Mouse (Mus musculus) embryonic facial prominence, embryonic 15.5 days (tissue): ENCODE data around the gene Tcea2. TPM values are rescaled to one million over a fixed set of nuclear protein-coding genes. Genes with fewer than 3 reads are reported as not detected.

Experiments used
- ATAC-seq: fragments of 200-750 bp; cut with Nextera tagmentation; 2 replicates; pipeline ENCODE4 v1.8.0; 2017; ENCODE audit warnings: low read depth, moderate TSS enrichment; ENCODE audit not compliant: insufficient number of reproducible peaks, low FRiP score, low TSS enrichment
- H3K27ac ChIP-seq: fragments of 300-500 bp; sonication (generic); replicated peaks from 2 replicates; pipeline ENCODE4 v1.5.1; 2015; ENCODE audit warnings: mild to moderate bottlenecking, inconsistent platforms
- H3K27me3 ChIP-seq: fragments of 300-500 bp; sonication (generic); 2 replicates; pipeline ENCODE4 v1.6.1; 2015; ENCODE audit warnings: inconsistent platforms
- H3K36me3 ChIP-seq: fragments of 300-500 bp; sonication (generic); 2 replicates; pipeline ENCODE4 v1.6.1; 2015; ENCODE audit warnings: mild to moderate bottlenecking, inconsistent platforms
- H3K4me1 ChIP-seq: fragments of 300-500 bp; sonication (generic); 2 replicates; pipeline ENCODE4 v1.6.1; 2015; ENCODE audit warnings: inconsistent platforms
- H3K4me2 ChIP-seq: fragments of 300-500 bp; sonication (generic); replicated peaks from 2 replicates; pipeline ENCODE4 v1.6.1; 2015; ENCODE audit warnings: mild to moderate bottlenecking, inconsistent platforms
- H3K4me3 ChIP-seq: fragments of 300-500 bp; sonication (generic); replicated peaks from 2 replicates; pipeline ENCODE4 v1.5.1; 2015; ENCODE audit warnings: mild to moderate bottlenecking, inconsistent platforms
- H3K9ac ChIP-seq: fragments of 300-500 bp; sonication (generic); 2 replicates; pipeline ENCODE4 v1.6.1; 2015; ENCODE audit warnings: inconsistent platforms
- H3K9me3 ChIP-seq: fragments of 300-500 bp; sonication (generic); replicated peaks from 2 replicates; pipeline ENCODE4 v1.6.1; 2016; ENCODE audit warnings: inconsistent platforms
- WGBS: fragments of 180-500 bp; shearing (Covaris S2); methylation state at CpG from one replicate; pipeline ENCODE4 v1.1.7; 2015; 5-methylcytosine and 5-hydroxymethylcytosine counted together
- polyA plus RNA-seq: library from polyadenylated mRNA; unstranded; fragments of >200 nt; fragmentation: Nextera tagmentation; extraction: Ambion mirVana; gene quantifications from 2 replicates; pipeline ENCODE4 v1.2.1, GENCODE M21; 2015

Tcea2 gene
- polyA plus RNA-seq, 1 experiment from 2014 or later: 24.0 TPM

DNA sequence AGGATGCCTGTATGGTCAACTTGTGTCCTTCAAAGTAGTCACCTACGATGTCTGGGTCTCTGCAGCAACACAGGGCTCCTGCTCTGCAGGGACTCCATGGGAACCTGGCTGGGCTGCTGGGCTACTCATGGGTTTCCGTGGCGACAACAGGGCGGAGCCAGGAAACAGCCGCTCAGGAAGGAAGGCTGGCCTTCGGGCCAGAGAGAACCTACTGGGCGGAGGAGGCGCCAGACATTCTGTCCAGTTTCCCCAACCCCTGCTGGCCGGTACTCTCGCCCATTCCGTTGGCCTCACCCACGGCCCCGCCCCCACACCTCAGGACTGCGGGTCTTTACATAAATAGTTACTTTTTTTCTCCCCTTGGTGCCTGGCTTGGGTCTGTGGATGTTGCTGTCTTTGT is 4.7 kb upstream of the Tcea2 start:
- Histone ChIP-seq H3K27me3 (peaks cover 31% of the 10 kb centered on the region), H3K27ac (no peak overlapping the region), H3K4me1 (peaks cover 59% of the 10 kb centered on the region), H3K9ac (no peak overlapping the region), H3K9me3 (no peaks in the 10 kb centered on the region), H3K36me3 (no peaks in the 10 kb centered on the region), H3K4me2 (peak overlapping the region; percentile 28), H3K4me3 (no peak overlapping the region)
- WGBS: 15% methylated on average over 14 of the region's 14 CpGs
- no peak for ATAC-seq

DNA sequence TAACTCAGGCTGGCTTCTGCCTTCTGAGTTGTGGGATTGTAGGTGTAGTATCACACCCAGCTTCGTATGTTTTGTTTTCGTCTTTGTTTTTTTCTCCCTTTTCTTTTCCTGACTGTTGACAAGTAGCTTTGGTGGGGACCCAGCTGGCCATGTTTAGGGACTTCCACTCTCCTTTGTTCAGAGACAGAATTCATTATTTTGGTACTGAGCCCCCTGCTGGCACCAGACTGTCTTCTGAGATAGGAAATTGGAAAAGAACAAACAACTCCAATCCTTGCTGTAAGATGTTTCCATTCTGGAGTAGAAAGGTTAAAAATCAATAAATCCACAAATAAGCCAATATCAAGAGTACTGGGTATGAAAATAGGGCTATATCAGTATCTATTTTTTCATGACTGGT is 3.7 kb upstream of the Tcea2 start:
- ATAC-seq: no peak
- Histone ChIP-seq H3K4me1 (peaks cover 59% of the 10 kb centered on the region), H3K27ac (peak overlapping the region; percentile 13; the same call in 1 of the 2 replicates), H3K9me3 (no peaks in the 10 kb centered on the region), H3K4me3 (no peak overlapping the region), H3K4me2 (no peak overlapping the region), H3K36me3 (no peaks in the 10 kb centered on the region), H3K9ac (no peak overlapping the region), H3K27me3 (peaks cover 21% of the 10 kb centered on the region)
- 57% methylated on average over 2 of the region's 2 CpGs for WGBS

DNA sequence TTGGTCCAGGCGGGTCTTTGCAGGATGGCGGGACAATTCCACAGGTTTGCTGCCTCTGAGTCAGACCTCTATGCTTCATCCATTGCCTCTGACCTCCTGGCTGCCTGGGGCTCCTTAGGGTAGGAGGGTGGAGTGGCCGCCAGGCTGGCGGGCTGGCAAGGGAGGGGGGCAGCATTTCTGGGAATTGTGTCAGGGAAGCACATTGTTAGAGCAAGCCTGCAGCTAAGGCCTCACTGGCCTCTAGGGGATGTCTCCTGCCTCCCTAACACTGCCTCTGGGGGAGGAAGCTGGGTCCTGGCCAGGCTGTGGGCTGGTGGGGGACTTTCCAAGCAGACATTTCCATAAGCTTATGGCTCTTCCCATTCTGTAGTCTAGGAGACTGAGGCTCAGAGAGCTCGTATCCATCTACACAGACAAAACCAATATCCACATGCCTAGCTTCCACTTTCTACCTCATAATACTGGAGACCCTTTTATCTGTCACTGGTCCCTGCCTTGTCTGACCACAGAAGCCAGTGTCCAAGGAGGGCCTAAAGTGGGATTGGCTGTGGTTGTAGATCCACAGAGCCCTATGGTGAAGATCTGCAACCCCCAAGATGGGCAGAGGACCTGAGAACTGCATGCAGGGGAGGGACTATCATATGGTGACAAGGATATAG is 2.9 kb upstream of the Tcea2 start:
- Histone ChIP-seq H3K9ac (no peak overlapping the region), H3K27ac (peak overlapping the region; percentile 23), H3K36me3 (no peaks in the 10 kb centered on the region), H3K4me2 (no peak overlapping the region), H3K4me3 (no peak overlapping the region), H3K27me3 (peaks cover 13% of the 10 kb centered on the region), H3K9me3 (no peaks in the 10 kb centered on the region), H3K4me1 (peaks cover 53% of the 10 kb centered on the region)
- ATAC-seq: no peak
- 57% methylated on average over 5 of the region's 5 CpGs for WGBS

DNA sequence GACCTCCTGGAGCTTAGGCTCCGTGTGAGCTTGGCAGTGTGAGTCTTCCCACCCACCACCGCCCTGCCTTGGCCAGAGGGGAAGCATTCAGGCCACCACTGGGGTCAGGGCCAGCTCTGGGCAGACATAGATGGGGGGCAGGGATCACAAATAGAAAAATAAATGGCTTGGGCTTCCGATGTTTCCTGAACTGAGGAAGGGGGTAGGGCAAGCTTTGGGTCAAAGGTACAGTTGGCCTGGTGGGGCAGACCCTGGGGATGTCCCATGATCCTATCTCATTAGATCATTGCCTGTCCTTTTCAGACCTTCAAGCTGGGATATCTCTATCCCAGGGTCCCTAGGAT is 2.4 kb upstream of the Tcea2 start:
- Histone ChIP-seq H3K4me2 (no peak overlapping the region), H3K9me3 (no peaks in the 10 kb centered on the region), H3K4me3 (no peak overlapping the region), H3K36me3 (no peaks in the 10 kb centered on the region), H3K27me3 (peaks cover 8% of the 10 kb centered on the region), H3K27ac (peak overlapping the region; percentile 23), H3K4me1 (peaks cover 49% of the 10 kb centered on the region), H3K9ac (no peak overlapping the region)
- ATAC-seq: no peak
- WGBS: 55% methylated on average over 3 of the region's 3 CpGs

DNA sequence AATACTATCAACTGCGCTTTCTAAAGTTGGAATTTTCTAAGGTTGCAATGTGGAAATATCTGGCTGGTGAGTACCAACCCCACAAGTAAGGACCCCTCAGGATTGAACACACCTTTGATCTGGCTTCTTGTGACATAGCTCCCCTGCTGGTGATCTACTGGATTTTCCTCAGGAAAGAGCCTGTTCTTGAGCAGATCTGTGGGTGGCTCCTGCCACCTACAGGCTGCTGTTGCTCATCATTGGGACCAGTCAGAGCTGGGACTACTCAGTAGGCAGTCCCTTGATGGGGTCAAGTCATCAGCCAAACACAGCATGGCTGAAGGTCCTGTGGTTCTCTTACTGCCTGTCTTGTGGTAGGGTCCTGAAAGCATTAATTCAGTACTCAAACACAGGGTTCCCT is 1.3 kb upstream of the Tcea2 start:
- WGBS: 51% methylated on average over 1 of the region's 1 CpGs
- Histone ChIP-seq H3K4me2 (no peak overlapping the region), H3K9me3 (no peaks in the 10 kb centered on the region), H3K36me3 (no peaks in the 10 kb centered on the region), H3K4me3 (no peak overlapping the region), H3K9ac (no peak overlapping the region), H3K4me1 (peaks cover 40% of the 10 kb centered on the region), H3K27me3 (no peaks in the 10 kb centered on the region; the same call in 1 of the 2 replicates), H3K27ac (no peak overlapping the region)
- ATAC-seq: peak; percentile 63

DNA sequence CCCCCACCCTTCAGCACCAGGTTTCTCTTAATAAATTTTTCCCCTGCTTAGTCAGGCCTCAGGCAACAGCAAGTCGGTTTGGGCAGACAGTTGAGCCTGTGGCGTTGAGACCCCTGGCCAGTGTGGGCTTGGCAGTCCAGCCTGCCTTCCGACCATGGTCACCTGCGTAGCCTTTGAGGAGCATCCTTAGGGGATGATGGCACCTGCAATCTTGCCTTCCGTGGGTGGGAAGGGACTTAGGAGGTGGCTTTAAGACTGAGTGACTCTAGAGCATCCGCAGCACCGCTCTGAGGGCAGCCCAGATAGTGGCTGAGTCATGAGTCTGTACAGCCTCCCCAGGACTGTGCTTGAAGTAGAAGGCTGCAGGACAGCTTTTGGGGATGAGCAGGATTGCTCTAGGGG is 607 bp downstream of the Tcea2 start:
- H3K4me2 ChIP-seq: peak overlapping the region; percentile 88
- no peaks in the 10 kb centered on the region for H3K27me3 ChIP-seq
- peaks cover 21% of the 10 kb centered on the region for H3K4me1 ChIP-seq
- peak; percentile 40; the same call in 1 of the 2 replicates for ATAC-seq
- no peaks in the 10 kb centered on the region for H3K9me3 ChIP-seq
- H3K27ac ChIP-seq: peak overlapping the region; percentile 48; the same call in 1 of the 2 replicates
- peak overlapping the region; percentile 80 for H3K9ac ChIP-seq
- no peaks in the 10 kb centered on the region for H3K36me3 ChIP-seq
- peak overlapping the region; percentile 74 for H3K4me3 ChIP-seq
- WGBS: 10% methylated on average over 7 of the region's 7 CpGs

DNA sequence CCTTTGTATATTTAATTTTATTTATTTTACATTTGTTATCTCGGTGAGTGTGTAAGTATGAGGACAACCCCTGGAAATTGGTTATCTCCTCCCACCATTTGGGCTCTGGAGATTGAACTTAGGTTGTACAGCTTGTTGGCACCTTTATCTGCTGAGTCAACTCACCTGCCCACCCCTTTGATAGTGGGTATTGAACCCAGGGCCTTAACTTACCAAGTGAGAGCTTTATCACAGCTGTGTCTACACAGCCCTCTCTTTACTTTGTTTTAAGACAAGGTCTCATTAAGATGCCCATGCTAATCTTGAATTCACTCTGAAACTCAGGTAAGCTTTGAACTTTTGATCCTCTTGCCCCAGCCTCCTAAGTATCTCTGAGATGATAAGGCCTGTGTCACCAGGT is 1.9 kb downstream of the Tcea2 start:
- WGBS: 88% methylated on average over 1 of the region's 1 CpGs
- no peak for ATAC-seq
- H3K4me3 ChIP-seq: no peak overlapping the region
- no peak overlapping the region for H3K9ac ChIP-seq
- peaks cover 20% of the 10 kb centered on the region for H3K4me1 ChIP-seq
- no peak overlapping the region for H3K27ac ChIP-seq
- H3K36me3 ChIP-seq: peaks cover 12% of the 10 kb centered on the region
- no peak overlapping the region for H3K4me2 ChIP-seq
- no peaks in the 10 kb centered on the region for H3K27me3 ChIP-seq
- H3K9me3 ChIP-seq: no peaks in the 10 kb centered on the region

DNA sequence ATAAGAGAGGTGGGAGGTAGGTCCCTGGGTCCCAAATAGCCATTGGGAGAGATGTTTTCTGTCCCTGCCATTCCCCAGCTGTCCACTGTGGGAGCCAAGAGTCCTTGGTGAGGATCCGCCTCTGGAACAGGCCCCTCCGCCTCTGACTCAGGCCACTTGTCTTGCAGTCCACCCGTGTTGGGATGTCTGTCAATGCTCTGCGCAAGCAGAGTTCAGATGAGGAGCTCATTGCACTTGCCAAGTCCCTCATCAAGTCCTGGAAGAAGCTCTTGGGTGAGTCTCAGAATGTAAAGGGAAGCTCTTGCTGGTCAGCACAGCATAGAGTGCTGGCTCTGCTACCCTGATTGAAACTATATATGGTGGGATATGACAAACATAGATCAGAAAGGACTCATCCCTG is 3.3 kb downstream of the Tcea2 start:
- Histone ChIP-seq H3K36me3 (peaks cover 25% of the 10 kb centered on the region), H3K27ac (no peak overlapping the region), H3K9ac (no peak overlapping the region), H3K4me2 (no peak overlapping the region), H3K9me3 (no peaks in the 10 kb centered on the region), H3K4me3 (no peak overlapping the region), H3K4me1 (peaks cover 20% of the 10 kb centered on the region), H3K27me3 (no peaks in the 10 kb centered on the region)
- ATAC-seq: no peak
- WGBS: 68% methylated on average over 4 of the region's 4 CpGs

DNA sequence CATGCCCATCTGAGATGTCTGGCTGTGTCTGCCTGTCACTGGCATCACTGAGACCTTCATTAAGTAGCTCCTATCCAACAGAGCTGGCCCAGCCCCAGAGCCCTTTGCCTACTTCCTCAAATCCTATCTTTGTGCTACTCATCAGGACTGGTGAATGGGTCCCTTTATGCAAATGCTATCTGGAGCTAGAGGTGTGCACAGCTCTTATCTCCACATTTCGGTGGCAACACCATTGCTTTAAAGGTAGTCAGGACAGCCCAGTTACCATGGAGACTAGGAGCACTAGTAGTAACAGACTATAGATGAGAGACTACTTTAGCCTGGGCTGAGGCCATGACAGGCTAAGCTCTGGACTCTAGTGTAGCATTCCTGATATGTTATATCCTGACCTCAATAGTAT is 4.6 kb downstream of the Tcea2 start:
- no peak overlapping the region for H3K9ac ChIP-seq
- peaks cover 38% of the 10 kb centered on the region for H3K36me3 ChIP-seq
- no peak for ATAC-seq
- H3K4me1 ChIP-seq: peaks cover 11% of the 10 kb centered on the region
- 81% methylated on average over 1 of the region's 1 CpGs for WGBS
- H3K27ac ChIP-seq: no peak overlapping the region
- H3K4me3 ChIP-seq: no peak overlapping the region
- no peak overlapping the region for H3K4me2 ChIP-seq
- no peaks in the 10 kb centered on the region for H3K27me3 ChIP-seq
- no peaks in the 10 kb centered on the region for H3K9me3 ChIP-seq

DNA sequence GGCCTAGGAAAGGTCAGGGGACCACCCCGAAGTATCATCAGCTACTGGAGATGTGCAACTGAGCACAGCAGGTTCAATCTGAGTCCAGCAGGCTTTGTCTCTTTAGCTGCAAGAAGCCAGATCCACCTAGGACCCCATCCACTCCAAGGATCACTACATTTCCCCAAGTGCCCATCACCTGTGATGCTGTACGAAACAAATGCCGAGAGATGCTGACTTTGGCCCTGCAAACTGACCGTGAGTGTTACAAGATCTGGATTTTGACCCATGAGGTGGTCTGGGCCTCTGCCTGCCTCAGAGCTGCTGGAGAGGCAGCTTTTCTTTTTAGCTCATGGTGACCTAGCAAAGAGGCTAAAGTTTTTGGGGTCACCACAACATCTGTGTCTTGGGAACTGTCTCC is 5.6 kb downstream of the Tcea2 start:
- Histone ChIP-seq H3K27ac (no peak overlapping the region), H3K27me3 (no peaks in the 10 kb centered on the region), H3K4me1 (peaks cover 12% of the 10 kb centered on the region), H3K36me3 (peaks cover 41% of the 10 kb centered on the region), H3K9ac (no peak overlapping the region), H3K4me3 (no peak overlapping the region), H3K4me2 (no peak overlapping the region), H3K9me3 (no peaks in the 10 kb centered on the region)
- 94% methylated on average over 4 of the region's 4 CpGs for WGBS
- ATAC-seq: no peak

DNA sequence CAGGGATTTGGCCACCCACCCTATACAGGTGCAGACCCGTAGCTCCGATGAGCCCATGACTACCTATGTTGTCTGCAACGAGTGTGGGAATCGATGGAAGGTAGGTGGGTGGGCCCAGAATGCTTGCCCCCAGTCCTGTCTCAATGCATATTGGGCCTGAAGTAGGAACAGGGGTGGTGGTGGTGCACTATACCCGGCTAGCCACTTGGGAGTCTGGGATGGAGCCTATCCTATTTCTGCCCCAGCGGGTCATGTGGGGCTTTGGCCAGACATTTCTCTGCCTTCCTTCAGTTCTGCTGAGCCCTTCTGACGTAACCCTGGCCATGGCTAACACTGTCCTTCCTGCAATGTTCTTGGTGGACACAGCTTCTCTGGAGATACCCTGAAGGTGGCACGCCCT is 7.5 kb downstream of the Tcea2 start:
- Histone ChIP-seq H3K27me3 (no peaks in the 10 kb centered on the region), H3K9me3 (no peaks in the 10 kb centered on the region), H3K36me3 (peaks cover 41% of the 10 kb centered on the region), H3K27ac (no peak overlapping the region), H3K9ac (no peak overlapping the region), H3K4me1 (peaks cover 19% of the 10 kb centered on the region), H3K4me3 (no peak overlapping the region), H3K4me2 (no peak overlapping the region)
- WGBS: 92% methylated on average over 8 of the region's 8 CpGs
- no peak for ATAC-seq

DNA sequence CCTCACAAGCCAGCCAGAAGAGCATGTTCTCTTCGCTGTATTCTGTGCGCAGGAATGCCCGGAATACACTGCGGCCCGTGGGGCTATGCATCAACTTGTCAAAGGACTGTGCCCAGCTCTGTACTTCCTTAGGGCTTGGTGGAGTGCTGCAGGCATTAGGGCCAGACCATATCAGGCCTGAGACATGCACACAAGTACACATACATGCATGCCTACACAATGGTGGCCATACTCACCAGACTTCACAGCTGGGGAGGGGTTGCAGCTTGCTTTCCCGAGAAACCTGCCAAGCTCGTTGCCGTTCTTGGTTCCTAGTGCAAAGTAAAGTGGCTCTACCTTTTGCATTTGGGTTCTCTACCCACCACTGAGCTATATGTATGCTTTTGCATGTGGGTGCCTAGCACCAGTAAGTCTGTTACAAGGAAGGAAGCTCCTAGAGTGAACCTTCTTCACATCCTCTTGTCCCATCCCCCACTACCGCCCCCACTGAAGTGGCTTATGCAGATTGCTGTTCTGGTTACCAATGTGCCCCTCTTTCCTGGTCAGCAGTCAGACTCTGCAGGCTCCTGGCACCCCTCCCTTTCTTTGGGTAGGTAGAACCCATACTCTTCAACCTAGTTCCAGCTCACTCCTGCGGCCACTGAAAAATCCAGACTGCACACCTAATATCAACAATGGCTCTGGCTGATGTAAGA is 9.5 kb downstream of the Tcea2 start:
- H3K36me3 ChIP-seq: peaks cover 41% of the 10 kb centered on the region

More for the DNA sequence above, 9.5 kb downstream of the Tcea2 start:
- Histone ChIP-seq H3K9me3 (no peaks in the 10 kb centered on the region), H3K4me1 (peaks cover 27% of the 10 kb centered on the region), H3K9ac (no peak overlapping the region), H3K4me3 (no peak overlapping the region), H3K27ac (no peak overlapping the region), H3K27me3 (no peaks in the 10 kb centered on the region), H3K4me2 (no peak overlapping the region)
- 86% methylated on average over 10 of the region's 10 CpGs for WGBS
- ATAC-seq: no peak
